Mouse (Mus musculus): ENCODE data around the gene Dusp10. TPM values are rescaled to one million over a fixed set of nuclear protein-coding genes. Genes with fewer than 3 reads are reported as not detected.

The Dusp10 gene
- total and polyA plus RNA-seq, 2 experiments from 2014 or later: 4.5 to 10.5 TPM

DNA sequence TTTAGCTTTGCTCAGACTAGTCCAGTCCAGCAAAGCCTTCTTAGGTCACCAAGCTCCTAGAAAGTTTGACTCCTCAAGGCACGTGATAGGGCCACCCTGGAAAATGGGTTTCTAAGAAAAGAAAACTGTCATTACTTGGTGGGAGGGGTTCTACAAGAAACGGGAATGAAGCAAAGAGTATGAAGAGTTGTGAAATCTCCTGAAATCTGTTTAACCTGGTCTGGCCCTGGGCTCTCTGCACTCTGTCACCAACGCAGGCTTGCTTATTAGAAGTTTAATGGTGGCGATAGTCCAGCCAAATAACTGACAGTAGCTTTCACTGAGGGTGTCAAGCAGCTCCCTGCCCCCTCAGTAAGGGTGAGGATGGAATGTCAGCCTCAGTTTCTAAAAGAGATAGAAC is 40.0 kb downstream of the Dusp10 start:
- no peak for TF ChIP-seq CTCF (IDR thresholded peaks at IDR 0.05)
- Histone ChIP-seq H3K4me1 (ENCODE audit: insufficient read depth, low read length) (no peaks in the 10 kb centered on the region), H3K4me2 (ENCODE audit: low read depth, low read length, poor library complexity, severe bottlenecking) (no peak overlapping the region), H3K9ac (replicated peaks; ENCODE audit: low read length, poor library complexity, severe bottlenecking) (no peak overlapping the region), H3K4me3 (ENCODE audit: low read depth, low read length) (no peak overlapping the region), H3K27me3 (ENCODE audit: insufficient read depth, low read length) (no peaks in the 10 kb centered on the region), H3K9me3 (ENCODE audit: low read length) (no peaks in the 10 kb centered on the region), H3K27ac (ENCODE audit: low read depth, low read length) (no peak overlapping the region), H3K36me3 (ENCODE audit: insufficient read depth, low read length) (no peaks in the 10 kb centered on the region)
- WGBS: 87% methylated on average over 4 of the region's 4 CpGs
- no peak for DNase-seq (ENCODE audit: low spot score)
- ATAC-seq (ENCODE audit: low FRiP score): no peak

DNA sequence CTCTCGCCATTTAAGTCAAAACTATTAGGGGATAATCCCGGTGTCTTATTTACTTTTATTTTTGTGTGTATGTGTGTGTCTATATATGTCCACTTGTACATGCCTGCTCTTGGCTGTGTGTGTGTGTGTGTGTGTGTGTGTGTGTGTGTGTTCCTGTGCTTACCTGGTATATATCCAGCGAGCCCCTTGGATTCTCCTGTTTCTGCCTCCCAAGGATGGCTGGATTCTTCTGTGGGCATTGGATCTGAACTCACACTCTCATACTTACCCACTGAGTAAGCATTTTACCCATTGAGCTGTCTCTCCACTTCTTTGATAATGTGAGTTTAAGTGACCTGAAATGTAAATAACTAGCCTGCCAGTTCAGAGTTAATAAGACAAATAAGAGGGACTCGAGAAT is 40.6 kb downstream of the Dusp10 start:
- WGBS: 85% methylated on average over 4 of the region's 4 CpGs

GRCm38 (mm10) chr1:184054176-184054575 is 41.1 kb downstream of the Dusp10 start:
- Histone ChIP-seq H3K36me3 (ENCODE audit: insufficient read depth, low read length) (no peaks in the 10 kb centered on the region), H3K27ac (ENCODE audit: low read depth, low read length) (no peak overlapping the region), H3K4me2 (ENCODE audit: low read depth, low read length, poor library complexity, severe bottlenecking) (no peak overlapping the region), H3K9me3 (ENCODE audit: low read length) (no peaks in the 10 kb centered on the region), H3K9ac (replicated peaks; ENCODE audit: low read length, poor library complexity, severe bottlenecking) (no peak overlapping the region), H3K4me3 (ENCODE audit: low read depth, low read length) (no peak overlapping the region), H3K4me1 (ENCODE audit: insufficient read depth, low read length) (no peaks in the 10 kb centered on the region), H3K27me3 (ENCODE audit: insufficient read depth, low read length) (no peaks in the 10 kb centered on the region)
- DNase-seq (ENCODE audit: low spot score) (no peak), ATAC-seq (ENCODE audit: low FRiP score) (no peak)
- TF ChIP-seq CTCF (IDR thresholded peaks at IDR 0.05): no peak
- 94% methylated on average over 2 of the region's 2 CpGs for WGBS

More for the DNA sequence above, 40.6 kb downstream of the Dusp10 start:
- Histone ChIP-seq H3K27ac (ENCODE audit: low read depth, low read length) (no peak overlapping the region), H3K9ac (replicated peaks; ENCODE audit: low read length, poor library complexity, severe bottlenecking) (no peak overlapping the region), H3K9me3 (ENCODE audit: low read length) (no peaks in the 10 kb centered on the region), H3K36me3 (ENCODE audit: insufficient read depth, low read length) (no peaks in the 10 kb centered on the region), H3K4me2 (ENCODE audit: low read depth, low read length, poor library complexity, severe bottlenecking) (no peak overlapping the region), H3K4me3 (ENCODE audit: low read depth, low read length) (no peak overlapping the region), H3K27me3 (ENCODE audit: insufficient read depth, low read length) (no peaks in the 10 kb centered on the region), H3K4me1 (ENCODE audit: insufficient read depth, low read length) (no peaks in the 10 kb centered on the region)
- no peak for TF ChIP-seq CTCF (IDR thresholded peaks at IDR 0.05)
- ATAC-seq (ENCODE audit: low FRiP score) (no peak), DNase-seq (ENCODE audit: low spot score) (no peak)

GRCm38 (mm10) chr1:184058206-184058605 is 45.1 kb downstream of the Dusp10 start:
- TF ChIP-seq CTCF (IDR thresholded peaks at IDR 0.05): no peak
- Histone ChIP-seq H3K36me3 (ENCODE audit: insufficient read depth, low read length) (no peaks in the 10 kb centered on the region), H3K4me1 (ENCODE audit: insufficient read depth, low read length) (no peaks in the 10 kb centered on the region), H3K4me2 (ENCODE audit: low read depth, low read length, poor library complexity, severe bottlenecking) (no peak overlapping the region), H3K9me3 (ENCODE audit: low read length) (no peaks in the 10 kb centered on the region), H3K9ac (replicated peaks; ENCODE audit: low read length, poor library complexity, severe bottlenecking) (no peak overlapping the region), H3K27me3 (ENCODE audit: insufficient read depth, low read length) (no peaks in the 10 kb centered on the region), H3K27ac (ENCODE audit: low read depth, low read length) (no peak overlapping the region), H3K4me3 (ENCODE audit: low read depth, low read length) (no peak overlapping the region)
- 90% methylated on average over 8 of the region's 8 CpGs for WGBS
- ATAC-seq (ENCODE audit: low FRiP score) (no peak), DNase-seq (ENCODE audit: low spot score) (no peak)

GRCm38 (mm10) chr1:184059814-184060213 is 46.7 kb downstream of the Dusp10 start:
- WGBS: 92% methylated on average over 3 of the region's 3 CpGs
- no peak overlapping the region for H3K4me3 ChIP-seq (ENCODE audit: low read depth, low read length)

DNA sequence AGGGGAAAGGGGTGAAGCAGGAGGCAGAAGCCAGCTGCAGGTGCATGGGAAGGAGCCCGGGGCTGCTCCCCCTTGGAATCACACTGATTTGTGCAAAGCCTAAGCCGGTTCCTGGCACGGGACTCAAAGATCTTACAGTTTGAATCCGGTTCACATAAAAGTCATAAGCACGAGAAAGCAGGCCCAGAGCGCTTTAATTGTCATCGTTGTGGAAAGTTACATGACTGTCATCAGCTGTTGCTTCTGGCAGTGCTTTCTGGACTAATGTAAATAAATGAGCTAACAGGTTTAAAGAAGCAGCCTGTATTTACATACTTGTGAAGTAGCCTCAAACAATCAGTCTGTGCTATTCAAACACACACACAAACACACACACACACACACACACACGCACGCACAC is 47.3 kb downstream of the Dusp10 start:
- DNase-seq (ENCODE audit: low spot score) (no peak), ATAC-seq (ENCODE audit: low FRiP score) (no peak)
- 60% methylated on average over 9 of the region's 9 CpGs for WGBS
- no peaks in the 10 kb centered on the region for H3K4me1 ChIP-seq (ENCODE audit: insufficient read depth, low read length)
- H3K9ac ChIP-seq (replicated peaks; ENCODE audit: low read length, poor library complexity, severe bottlenecking): no peak overlapping the region
- no peak overlapping the region for H3K27ac ChIP-seq (ENCODE audit: low read depth, low read length)
- no peak for TF ChIP-seq CTCF (IDR thresholded peaks at IDR 0.05)
- H3K9me3 ChIP-seq (ENCODE audit: low read length): no peaks in the 10 kb centered on the region
- H3K36me3 ChIP-seq (ENCODE audit: insufficient read depth, low read length): no peaks in the 10 kb centered on the region
- H3K27me3 ChIP-seq (ENCODE audit: insufficient read depth, low read length): no peaks in the 10 kb centered on the region
- H3K4me3 ChIP-seq (ENCODE audit: low read depth, low read length): no peak overlapping the region
- H3K4me2 ChIP-seq (ENCODE audit: low read depth, low read length, poor library complexity, severe bottlenecking): no peak overlapping the region

More at GRCm38 (mm10) chr1:184059814-184060213, 46.7 kb downstream of the Dusp10 start:
- no peak overlapping the region for H3K9ac ChIP-seq (replicated peaks; ENCODE audit: low read length, poor library complexity, severe bottlenecking)
- no peaks in the 10 kb centered on the region for H3K4me1 ChIP-seq (ENCODE audit: insufficient read depth, low read length)
- no peaks in the 10 kb centered on the region for H3K9me3 ChIP-seq (ENCODE audit: low read length)
- H3K27ac ChIP-seq (ENCODE audit: low read depth, low read length): no peak overlapping the region
- ATAC-seq (ENCODE audit: low FRiP score) (no peak), DNase-seq (ENCODE audit: low spot score) (no peak)
- TF ChIP-seq CTCF (IDR thresholded peaks at IDR 0.05): no peak
- no peak overlapping the region for H3K4me2 ChIP-seq (ENCODE audit: low read depth, low read length, poor library complexity, severe bottlenecking)
- no peaks in the 10 kb centered on the region for H3K36me3 ChIP-seq (ENCODE audit: insufficient read depth, low read length)
- H3K27me3 ChIP-seq (ENCODE audit: insufficient read depth, low read length): no peaks in the 10 kb centered on the region
